Mouse (Mus musculus) adrenal gland, postnatal 10 days (tissue): ENCODE data around the gene Hecw1. TPM values are rescaled to one million over a fixed set of nuclear protein-coding genes. Genes with fewer than 3 reads are reported as not detected.
"Not testable (repeated sequence)": the region's sequence is repeated elsewhere in the genome, so short reads cannot be mapped to it uniquely, and the experiment has no call there.

ENCODE experiments used
- DNase-seq: peaks from one replicate; pipeline ENCODE4 v3.0.0; 2021; ENCODE audit warnings: mixed read lengths
- total RNA-seq, 2 experiments: library from RNA; stranded (reverse); gene quantifications; 2 replicates each; pipeline ENCODE4 v1.2.3; 2021

Hecw1 gene
- total RNA-seq, 2 experiments from 2014 or later: 0.81 to 1.3 TPM

DNA sequence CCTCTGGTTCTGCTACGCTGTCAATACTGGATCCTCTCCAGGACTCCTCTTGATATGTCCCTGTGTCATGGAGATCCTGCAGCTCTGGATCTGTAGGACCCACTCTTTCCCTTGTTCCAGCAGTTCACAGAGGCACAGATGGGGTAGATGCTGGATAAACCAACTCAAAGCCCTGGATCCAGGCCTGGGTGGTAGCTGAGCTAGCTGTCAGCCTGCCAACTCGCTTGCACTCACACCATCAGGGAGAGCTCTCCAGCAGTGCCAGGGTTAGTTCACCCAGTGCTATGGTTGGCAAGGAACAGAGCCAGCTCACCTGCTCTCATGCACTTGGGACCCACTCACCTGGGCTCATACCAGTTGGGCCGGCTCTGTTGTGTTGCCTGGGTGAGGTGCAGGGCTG is 157.5 kb downstream of the Hecw1 start:
- no peak for DNase-seq

DNA sequence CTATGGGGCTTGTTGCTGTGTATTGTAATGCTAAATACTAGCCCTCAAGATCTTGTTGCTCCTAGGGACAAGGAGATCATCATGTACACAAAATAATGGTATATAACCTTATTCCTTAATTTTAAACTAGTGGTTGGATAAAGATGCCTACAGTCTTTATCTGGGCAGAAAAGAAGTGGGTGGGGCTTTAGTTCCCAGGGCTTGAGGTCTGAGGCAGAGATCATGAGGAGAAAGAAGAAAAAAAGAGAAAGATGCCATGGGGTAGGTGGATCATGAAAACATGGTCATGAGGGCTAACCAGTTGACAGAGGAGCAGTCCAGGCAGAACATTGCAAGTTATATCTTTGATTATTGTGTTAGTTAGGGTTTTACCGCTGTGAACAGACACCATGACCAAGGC is 195.8 kb downstream of the Hecw1 start:
- DNase-seq: no peak

DNA sequence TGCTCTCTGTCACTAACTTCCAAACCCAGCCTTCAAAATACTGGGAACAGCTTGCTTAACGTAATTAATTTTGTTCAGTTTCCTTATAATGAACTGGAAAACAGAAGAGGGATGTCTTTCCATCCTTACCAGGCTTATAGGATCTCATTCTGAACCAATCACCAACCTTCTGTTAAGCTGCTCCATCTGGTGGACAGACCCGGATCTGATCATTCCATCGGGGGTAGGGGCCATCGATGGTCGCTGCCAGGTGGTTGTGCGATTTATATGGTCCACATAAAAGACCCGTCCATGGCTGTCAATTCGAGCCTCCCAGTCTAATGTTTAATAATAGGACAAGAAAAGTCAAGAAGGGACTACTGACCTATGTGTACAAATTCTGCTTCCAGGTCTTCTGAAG is 216.4 kb downstream of the Hecw1 start:
- peak; percentile 6 for DNase-seq

DNA sequence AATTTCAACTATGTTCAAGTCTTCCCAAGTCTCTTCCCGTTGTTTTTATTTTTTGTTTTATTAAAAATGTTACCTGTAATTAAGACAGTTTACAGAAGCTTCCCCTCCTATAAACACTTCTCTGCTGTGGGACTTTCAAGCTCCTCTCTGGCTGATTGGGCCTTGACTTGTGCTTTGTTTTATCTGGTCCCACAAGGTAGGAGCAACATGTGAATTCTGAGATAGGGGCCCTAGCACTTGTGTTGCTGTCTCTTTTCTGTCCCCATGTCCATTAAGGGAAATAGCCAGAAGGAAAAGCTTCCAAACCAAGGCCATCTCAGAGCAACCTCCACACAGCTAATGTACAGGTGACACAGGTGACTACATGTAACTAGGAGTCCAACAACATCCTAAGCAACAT is 218.9 kb downstream of the Hecw1 start:
- DNase-seq: no peak

DNA sequence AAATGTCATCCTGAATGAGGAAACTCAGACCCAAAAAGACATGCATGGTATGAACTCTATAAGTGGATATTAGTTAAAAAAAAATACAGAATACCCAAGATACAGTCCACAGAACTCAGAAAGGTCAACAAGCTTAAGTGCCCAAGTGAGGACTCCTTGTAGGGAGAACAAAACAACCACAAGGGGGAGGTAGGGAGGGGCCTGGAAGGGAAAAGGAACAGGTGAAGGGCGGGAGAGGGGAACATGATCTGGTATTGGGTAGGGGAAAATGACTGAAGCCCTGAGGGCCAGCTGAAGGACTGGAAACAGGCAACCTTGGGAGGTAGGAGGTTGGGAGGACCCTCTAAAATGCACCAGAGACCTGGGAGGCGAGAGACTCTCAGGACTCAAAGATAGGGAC is 220.1 kb downstream of the Hecw1 start:
- no peak for DNase-seq

DNA sequence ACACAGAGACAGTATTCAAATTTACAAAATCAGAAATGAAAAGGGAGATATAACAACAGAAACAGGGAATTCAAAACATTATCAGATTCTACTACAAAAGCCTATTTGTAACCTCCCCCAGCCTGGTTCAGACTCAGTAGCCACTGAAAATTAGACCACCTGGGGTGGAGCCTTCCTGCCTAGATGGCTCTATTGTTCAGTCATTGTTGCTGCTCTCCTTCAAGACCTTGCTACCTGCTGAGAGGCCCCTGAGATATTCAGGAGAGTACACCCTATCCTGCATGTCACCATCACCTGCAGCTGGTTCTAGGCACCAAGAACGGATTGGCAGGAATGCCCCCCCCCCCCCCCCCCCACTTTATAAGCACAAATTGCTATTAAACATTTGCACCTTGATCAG is 233.0 kb downstream of the Hecw1 start:
- DNase-seq: no peak

DNA sequence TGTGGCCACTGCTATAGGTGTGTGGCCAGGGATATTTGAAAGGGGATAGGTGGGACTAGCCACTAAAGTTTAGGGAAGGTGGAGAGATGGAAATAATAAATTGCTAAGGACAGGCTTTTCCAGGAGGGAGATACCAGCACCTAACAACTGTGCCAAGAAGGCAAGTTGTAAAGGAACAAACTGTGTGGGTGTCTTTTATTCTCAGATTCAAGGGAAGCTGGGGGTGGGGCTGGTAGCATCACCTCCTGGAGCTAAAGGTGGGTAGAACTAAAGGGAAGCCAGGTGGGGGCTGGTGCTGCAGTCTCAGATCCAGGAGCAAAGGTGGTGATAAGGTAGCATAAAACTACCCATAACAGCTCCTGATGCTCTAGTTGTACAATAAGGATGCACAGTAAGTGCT is 251.6 kb downstream of the Hecw1 start:
- no peak for DNase-seq

DNA sequence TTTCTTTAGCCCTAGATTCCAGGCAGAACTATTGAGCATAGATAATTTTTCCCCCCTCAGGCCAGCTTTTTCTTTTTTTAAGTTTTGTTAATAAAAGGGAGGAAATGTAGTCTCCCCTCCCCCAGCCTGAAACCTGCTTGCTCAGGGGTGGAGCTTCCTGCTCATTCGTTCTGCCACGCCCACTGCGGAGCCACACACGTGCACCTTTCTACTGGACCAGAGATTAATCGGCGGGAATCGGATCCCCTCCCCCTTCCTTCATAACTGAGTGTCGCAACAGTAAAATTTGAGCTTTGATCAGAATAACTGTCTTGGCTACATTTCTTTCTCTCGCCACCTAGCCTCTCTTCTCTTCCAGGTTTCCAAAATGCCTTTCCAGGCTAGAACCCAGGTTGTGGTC is 262.1 kb downstream of the Hecw1 start:
- not testable (repeated sequence) for DNase-seq

DNA sequence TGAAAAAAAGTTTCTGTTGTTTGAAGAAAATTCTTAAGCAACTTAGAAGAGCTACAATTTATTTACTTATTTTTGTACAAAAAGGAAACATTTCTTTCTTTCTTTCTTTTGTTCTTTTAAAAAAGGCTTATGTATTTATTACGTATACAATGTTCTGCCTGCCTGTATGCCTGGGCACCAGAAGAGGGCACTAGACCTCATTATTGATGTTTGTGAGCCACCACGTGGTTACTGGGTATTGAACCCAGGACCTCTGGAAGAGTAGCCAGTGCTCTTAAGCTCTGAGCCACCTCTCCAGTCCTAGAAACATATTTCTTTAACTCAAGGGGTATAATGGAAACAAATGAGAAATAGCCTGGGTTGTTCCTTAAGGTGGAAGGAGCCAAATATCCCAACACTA is 277.1 kb downstream of the Hecw1 start:
- no peak for DNase-seq

DNA sequence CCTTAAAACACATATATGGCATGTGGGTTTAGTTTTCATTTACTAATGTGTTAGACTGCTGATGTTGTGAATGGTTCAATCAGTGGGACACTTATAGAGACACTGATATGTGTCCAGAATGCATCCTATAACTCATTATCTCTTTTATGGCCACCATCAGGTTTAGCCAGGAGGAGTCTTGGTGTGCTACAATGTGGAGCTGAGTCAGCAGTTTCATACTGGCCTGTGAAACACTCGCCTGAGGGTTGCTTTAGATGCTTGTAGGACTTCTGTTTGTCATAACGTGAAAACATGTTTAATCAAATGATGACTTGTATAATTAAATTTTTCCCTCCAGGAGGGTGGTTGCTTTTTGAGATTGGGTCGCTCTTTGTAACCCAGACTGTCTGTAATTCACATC is 343.4 kb downstream of the Hecw1 start:
- DNase-seq: no peak

DNA sequence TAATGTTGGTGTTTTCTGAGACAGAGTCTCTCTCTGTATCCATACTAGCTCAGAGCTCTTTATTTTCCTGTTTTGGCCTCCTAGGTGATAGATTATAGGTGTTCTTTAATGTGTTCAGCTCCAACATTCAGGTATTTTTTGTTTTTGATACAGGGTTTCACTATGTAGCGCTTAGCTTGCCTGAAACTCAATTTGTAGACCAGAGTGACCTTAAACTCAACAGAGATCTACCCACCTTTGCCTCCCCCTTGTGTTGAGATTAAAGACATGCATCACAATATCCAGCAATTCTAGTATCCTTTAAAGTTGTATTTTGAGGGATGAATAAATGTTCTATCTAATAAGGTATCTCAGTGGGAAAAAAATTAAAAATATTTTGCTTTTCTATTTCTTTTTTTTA is 345.0 kb downstream of the Hecw1 start:
- DNase-seq: no peak

Other genes with a start within 250 kb of the Hecw1 start
- gene Mrpl32, start 89.9 kb upstream of the Hecw1 start, total RNA-seq: 10 to 100 TPM; 57.5 to 61.1 TPM
- 10 to 100 TPM; 94.3 to 99.3 TPM for gene Psma2, start 90.0 kb upstream of the Hecw1 start, total RNA-seq
- gene AW209491, start 106.9 kb upstream of the Hecw1 start, total RNA-seq: 10 to 100 TPM; 15.9 to 16.4 TPM